Mouse (Mus musculus) forelimb bud, embryonic 11.5 days (tissue): ENCODE results near the gene Chek1.

ENCODE experiments used
- DNase-seq: peaks from one replicate; pipeline ENCODE4 v3.0.0-alpha.2; 2012; ENCODE audit warnings: low read depth, low spot score

Gene Chek1

GRCm38 (mm10) chr9:36727034-36727755 is at the start of gene Chek1:
Chek1 (minus strand) TSS chr9:36727065.
- DNase-seq: no peak

- no peak for DNase-seq
Measured at GRCm38 (mm10) chr9:36769048-36769413, 42.2 kb upstream of the Chek1 start.

DNA sequence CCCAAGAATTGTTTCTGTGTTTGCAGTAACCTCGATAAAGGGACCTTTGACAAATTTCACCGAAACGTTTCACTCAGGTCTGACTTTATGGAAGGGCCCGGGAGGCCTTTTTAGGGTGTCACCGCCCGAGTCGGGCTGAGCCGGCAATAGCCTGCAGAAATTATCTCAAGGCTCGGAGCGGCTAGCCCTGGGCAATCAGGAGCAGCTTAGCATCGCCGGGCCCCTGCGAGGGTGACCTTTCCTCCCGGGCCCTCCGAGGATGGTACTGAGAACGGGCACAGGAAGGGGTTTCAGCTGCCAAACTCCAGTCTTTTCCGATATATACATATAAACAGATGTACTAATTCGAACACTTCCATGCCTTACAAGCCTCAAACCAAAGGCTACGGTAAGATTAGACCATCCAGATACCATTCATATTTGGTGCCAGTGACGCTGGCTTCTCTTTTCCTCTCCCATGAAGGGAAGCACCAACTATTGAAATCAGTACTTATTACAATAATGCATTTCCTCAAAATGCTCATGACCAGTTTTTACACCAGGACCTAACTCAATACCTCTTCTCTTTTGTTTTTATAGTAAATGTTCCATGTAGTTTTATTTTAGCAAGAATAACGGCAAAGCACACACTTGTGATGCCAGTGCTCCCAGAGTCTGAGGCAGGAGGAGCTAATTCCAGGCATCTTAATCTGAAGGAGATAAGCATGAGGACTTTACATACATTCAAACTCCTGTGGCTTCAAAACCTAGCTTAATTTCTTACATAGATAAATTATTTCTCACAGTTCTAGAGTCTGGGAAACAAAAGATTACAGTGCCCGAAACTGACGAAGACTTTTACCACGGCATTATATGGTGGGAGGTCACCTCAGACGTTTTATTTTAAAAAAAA is 41.5 kb upstream of the Chek1 start:
- DNase-seq: no peak

GRCm38 (mm10) chr9:36767203-36768143 is 40.6 kb upstream of the Chek1 start, which contains the start of gene Stt3a:
Stt3a (minus strand) TSS chr9:36767679.
- peak; percentile 100 for DNase-seq

GRCm38 (mm10) chr9:36764378-36764777 is 37.5 kb upstream of the Chek1 start:
- no peak for DNase-seq

GRCm38 (mm10) chr9:36726131-36727033 is 483 bp downstream of the Chek1 start:
- peak; percentile 95 for DNase-seq

- DNase-seq: no peak
Measured at GRCm38 (mm10) chr9:36716624-36717023, 10.2 kb downstream of the Chek1 start.

GRCm38 (mm10) chr9:36707304-36707703 is 19.6 kb downstream of the Chek1 start:
- DNase-seq: no peak

GRCm38 (mm10) chr9:36705923-36706322 is 20.9 kb downstream of the Chek1 start:
- DNase-seq: no peak

GRCm38 (mm10) chr9:36694276-36694675 is 32.6 kb downstream of the Chek1 start:
- DNase-seq: no peak

DNA sequence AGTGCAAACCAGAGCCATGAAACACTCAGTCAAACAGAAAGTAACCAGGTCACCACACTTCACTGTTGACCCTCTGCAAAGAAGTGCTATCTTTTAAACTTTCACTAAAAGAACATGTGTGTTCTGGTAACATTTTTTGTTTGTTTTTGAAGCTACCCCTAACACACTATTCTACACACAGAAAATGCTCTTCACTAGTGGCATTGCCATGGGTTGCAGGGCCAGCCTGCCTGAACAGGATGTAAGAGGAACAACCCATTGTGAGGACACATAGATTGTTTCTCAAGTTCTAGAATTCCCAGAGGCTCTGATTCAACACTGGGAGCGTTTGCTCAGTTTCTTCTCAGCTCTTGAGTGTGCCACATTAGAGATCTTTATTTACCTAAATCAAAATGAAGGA is 33.9 kb downstream of the Chek1 start, which contains the start of gene Acrv1:
Gene Acrv1 (plus strand): TSS at position 301 of the 400 bp plus-strand sequence.
- DNase-seq: no peak

DNA sequence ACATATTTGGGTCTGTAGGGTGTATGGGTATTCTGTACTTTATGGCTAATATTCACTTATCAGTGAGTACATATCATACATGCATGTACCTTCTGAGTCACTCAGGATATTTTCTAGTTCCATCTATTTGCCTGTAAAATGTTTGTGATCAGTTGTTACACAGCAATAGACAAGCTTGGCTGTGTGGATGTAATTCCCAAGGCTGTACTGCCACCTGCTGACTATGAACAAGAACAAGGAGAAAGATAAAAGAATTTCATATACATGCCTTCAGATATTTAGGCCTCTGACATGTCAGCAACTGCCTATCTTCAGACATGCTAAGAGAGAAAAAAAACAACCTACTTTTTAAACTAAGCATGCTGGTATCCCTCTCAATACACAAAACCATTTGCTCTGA is 39.5 kb downstream of the Chek1 start:
- peak; percentile 29 for DNase-seq

- DNase-seq: no peak
Measured at GRCm38 (mm10) chr9:36681424-36681823, 45.4 kb downstream of the Chek1 start.
